In genomic region chr8:26748161-26748971, GRCm38 (mm10) we compare ENCODE assay signal across 8 mouse cellular contexts.
DNase-seq lines count a peak whose midpoint lies in the region; ATAC-seq and TF ChIP-seq lines count a peak whose summit lies in the region.

No protein-coding gene starts in this region.

- H3K9ac ChIP-seq in lung, embryonic 14.5 days, result no peak overlapping the region
- no peak overlapping the region for H3K9ac ChIP-seq in hindbrain, embryonic 12.5 days
- no peak overlapping the region for H3K9ac ChIP-seq in midbrain, postnatal 0 days (replicated peaks; ENCODE audit: low read length, poor library complexity, severe bottlenecking)

- H3K4me1 ChIP-seq in lung, embryonic 14.5 days (ENCODE audit: insufficient read depth), result no peaks in the 10 kb centered on the region
- H3K4me1 ChIP-seq in hindbrain, embryonic 12.5 days, result peaks cover 14% of the 10 kb centered on the region
- 0 out of 2 replicates have a peak, but pooled peaks cover 4% of the 10 kb centered on the region for H3K4me1 ChIP-seq in midbrain, postnatal 0 days (ENCODE audit: insufficient read depth, low read length)

- 32% methylated on average over 12 of the region's 14 CpGs for WGBS in lung, embryonic 14.5 days
- WGBS in hindbrain, embryonic 12.5 days, result 48% methylated on average over 13 of the region's 14 CpGs
- 59% methylated on average over 14 of the region's 14 CpGs for whole genome bisulfite sequencing in midbrain, postnatal 0 days

- peak; percentile 84 for ATAC-seq in cerebellum, adult (ENCODE audit: insufficient number of reproducible peaks, low FRiP score, low TSS enrichment)
- ATAC-seq in lung, embryonic 14.5 days (ENCODE audit: insufficient read depth), result no peak; the same call in 1 of the 2 replicates
- peak; percentile 67 for ATAC-seq in hindbrain, embryonic 12.5 days (ENCODE audit: low FRiP score)
- peak; percentile 16; the same call in 1 of the 2 replicates for ATAC-seq in midbrain, postnatal 0 days (ENCODE audit: low FRiP score)

- H3K27ac ChIP-seq in lung, embryonic 14.5 days (ENCODE audit: low read depth), result no peak overlapping the region
- H3K27ac ChIP-seq in hindbrain, embryonic 12.5 days, result peak overlapping the region; percentile 68
- H3K27ac ChIP-seq in midbrain, postnatal 0 days (ENCODE audit: low read depth, low read length), result peak overlapping the region; percentile 32; the same call in 1 of the 2 replicates

- H3K4me3 ChIP-seq in lung, embryonic 14.5 days (ENCODE audit: low read depth, low read length), result no peak overlapping the region
- H3K4me3 ChIP-seq in hindbrain, embryonic 12.5 days, result no peak overlapping the region
- no peak overlapping the region for H3K4me3 ChIP-seq in midbrain, postnatal 0 days (ENCODE audit: low read depth, low read length)

- DNase-seq in cerebellum, postnatal 10 days, result no peak
- DNase-seq in lung, embryonic 14.5 days, result peak; percentile 24
- no peak for DNase-seq in lung, postnatal 36 days
- peak; percentile 53 for DNase-seq in midbrain, postnatal 0 days (ENCODE audit: low spot score)
- DNase-seq in thymus, postnatal 4 days, result no peak
- no peak for DNase-seq in testis, postnatal 14 days (ENCODE audit: low spot score)

- TF ChIP-seq CTCF in lung, embryonic 14.5 days (IDR thresholded peaks at IDR 0.05; ENCODE audit: low read depth), result no peak
- TF ChIP-seq CTCF in midbrain, postnatal 0 days (IDR thresholded peaks at IDR 0.05), result no peak

- H3K27me3 ChIP-seq in lung, embryonic 14.5 days (ENCODE audit: insufficient read depth, low read length), result peaks cover 3% of the 10 kb centered on the region; the same call in 1 of the 2 replicates
- no peaks in the 10 kb centered on the region for H3K27me3 ChIP-seq in hindbrain, embryonic 12.5 days
- no peaks in the 10 kb centered on the region for H3K27me3 ChIP-seq in midbrain, postnatal 0 days (ENCODE audit: insufficient read depth, low read length)

- H3K9me3 ChIP-seq in lung, embryonic 14.5 days (ENCODE audit: low read depth, low read length), result no peaks in the 10 kb centered on the region
- H3K9me3 ChIP-seq in hindbrain, embryonic 12.5 days (replicated peaks), result no peaks in the 10 kb centered on the region
- no peaks in the 10 kb centered on the region for H3K9me3 ChIP-seq in midbrain, postnatal 0 days (ENCODE audit: low read length)

- no peaks in the 10 kb centered on the region for H3K36me3 ChIP-seq in lung, embryonic 14.5 days (ENCODE audit: insufficient read depth)
- no peaks in the 10 kb centered on the region for H3K36me3 ChIP-seq in hindbrain, embryonic 12.5 days
- H3K36me3 ChIP-seq in midbrain, postnatal 0 days (ENCODE audit: insufficient read depth, low read length), result no peaks in the 10 kb centered on the region

- no peak overlapping the region for H3K4me2 ChIP-seq in lung, embryonic 14.5 days
- no peak overlapping the region for H3K4me2 ChIP-seq in hindbrain, embryonic 12.5 days (replicated peaks)
- no peak overlapping the region for H3K4me2 ChIP-seq in midbrain, postnatal 0 days (ENCODE audit: low read depth, low read length, poor library complexity, severe bottlenecking)

Comparison
In these comparisons a context has a peak if more than half of its experiments do, and no peak if none do; other contexts are left out.
1. DNase-seq: peak in lung, embryonic 14.5 days (single experiment) and midbrain, postnatal 0 days (single experiment); none in cerebellum, postnatal 10 days (0 of 2), lung, postnatal 36 days (single experiment), thymus, postnatal 4 days (single experiment) and testis, postnatal 14 days (single experiment).